Mouse (Mus musculus): ENCODE measurements around the gene Carnmt1.
A peak's percentile ranks its signal among the peaks of the same experiment; 100 is the strongest.

Carnmt1 gene

GRCm38 (mm10) chr19:18670608-18671007 lies at the start of gene Carnmt1:
Carnmt1 (plus strand) TSS chr19:18670764.
- peak; percentile 94 for DNase-seq (ENCODE audit: low read depth, low spot score)

DNA sequence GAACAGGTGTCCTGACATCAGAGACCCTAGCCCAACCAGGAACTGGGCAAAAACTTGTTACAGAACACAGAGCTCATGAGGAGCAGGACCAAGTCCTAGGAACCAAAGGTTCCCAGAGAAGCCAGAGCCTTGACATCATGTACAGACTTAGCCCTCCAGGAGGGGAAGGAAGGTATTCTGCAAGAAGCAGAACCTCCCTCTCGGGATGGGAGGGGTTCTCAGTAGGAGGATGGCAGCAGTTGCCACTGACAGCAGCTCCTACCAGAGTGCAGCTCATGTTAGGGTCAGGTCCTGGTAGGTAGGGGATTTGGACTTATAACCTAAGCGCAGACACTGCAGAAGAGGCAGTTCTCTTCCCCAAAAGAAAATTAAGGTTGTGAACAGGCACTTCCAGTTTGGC lies 46.7 kb upstream of the Carnmt1 start:
- DNase-seq (ENCODE audit: low read depth, low spot score), result no peak

- no peak for DNase-seq (ENCODE audit: low read depth, low spot score)
Measured at GRCm38 (mm10) chr19:18629589-18629988, 41.0 kb upstream of the Carnmt1 start.

DNA sequence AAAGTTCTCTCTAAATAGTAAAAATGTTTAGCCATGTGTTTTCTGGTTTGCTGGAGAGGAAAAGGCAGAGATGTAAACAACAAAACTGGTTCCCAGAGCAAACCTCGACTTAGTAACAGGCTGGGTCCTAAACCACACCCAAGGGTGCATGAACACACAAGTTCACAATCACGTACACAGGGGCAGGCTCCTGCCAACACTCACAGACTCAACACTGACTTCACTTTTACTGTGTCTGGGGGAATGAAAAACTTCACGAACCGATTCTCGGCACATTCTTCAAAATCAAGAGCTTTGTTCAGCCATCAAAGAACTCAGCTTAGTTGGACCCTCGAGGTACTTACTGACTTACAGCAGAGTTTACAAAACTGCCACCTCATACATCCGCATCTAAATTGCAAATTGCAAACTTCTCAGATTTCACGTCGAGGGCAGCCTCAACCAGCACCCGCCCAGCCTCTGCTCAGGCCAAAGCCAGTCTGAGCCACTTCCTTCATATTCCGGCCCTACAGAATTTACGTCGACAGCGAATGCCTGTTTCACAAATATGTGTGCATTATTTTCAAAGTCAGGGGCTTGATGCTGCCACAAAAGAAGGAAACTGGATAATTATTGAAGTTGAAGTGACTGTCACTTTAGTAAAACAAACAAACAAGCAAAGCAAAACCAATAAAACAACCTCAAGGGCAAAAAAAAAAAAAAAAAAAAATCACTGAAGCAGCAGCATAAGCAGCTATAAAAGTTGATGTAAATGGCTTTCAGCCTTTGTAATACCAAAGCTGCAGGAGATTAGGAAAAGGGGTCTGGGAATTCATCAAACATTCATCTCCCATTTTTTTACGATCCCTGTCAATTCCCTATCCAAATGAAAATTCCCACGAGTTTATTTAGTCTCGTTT lies 40.1 kb upstream of the Carnmt1 start:
- DNase-seq (ENCODE audit: low read depth, low spot score), result no peak

- DNase-seq (ENCODE audit: low read depth, low spot score), result no peak
Measured at GRCm38 (mm10) chr19:18631161-18631643, 39.4 kb upstream of the Carnmt1 start.

GRCm38 (mm10) chr19:18631644-18632219 lies 38.8 kb upstream of the Carnmt1 start, which contains the start of the genes Ostf1 and Nmrk1:
Ostf1 (minus strand) TSS chr19:18631823.
Nmrk1 (plus strand) TSS chr19:18631950.
- peak; percentile 78 for DNase-seq (ENCODE audit: low read depth, low spot score)

DNA sequence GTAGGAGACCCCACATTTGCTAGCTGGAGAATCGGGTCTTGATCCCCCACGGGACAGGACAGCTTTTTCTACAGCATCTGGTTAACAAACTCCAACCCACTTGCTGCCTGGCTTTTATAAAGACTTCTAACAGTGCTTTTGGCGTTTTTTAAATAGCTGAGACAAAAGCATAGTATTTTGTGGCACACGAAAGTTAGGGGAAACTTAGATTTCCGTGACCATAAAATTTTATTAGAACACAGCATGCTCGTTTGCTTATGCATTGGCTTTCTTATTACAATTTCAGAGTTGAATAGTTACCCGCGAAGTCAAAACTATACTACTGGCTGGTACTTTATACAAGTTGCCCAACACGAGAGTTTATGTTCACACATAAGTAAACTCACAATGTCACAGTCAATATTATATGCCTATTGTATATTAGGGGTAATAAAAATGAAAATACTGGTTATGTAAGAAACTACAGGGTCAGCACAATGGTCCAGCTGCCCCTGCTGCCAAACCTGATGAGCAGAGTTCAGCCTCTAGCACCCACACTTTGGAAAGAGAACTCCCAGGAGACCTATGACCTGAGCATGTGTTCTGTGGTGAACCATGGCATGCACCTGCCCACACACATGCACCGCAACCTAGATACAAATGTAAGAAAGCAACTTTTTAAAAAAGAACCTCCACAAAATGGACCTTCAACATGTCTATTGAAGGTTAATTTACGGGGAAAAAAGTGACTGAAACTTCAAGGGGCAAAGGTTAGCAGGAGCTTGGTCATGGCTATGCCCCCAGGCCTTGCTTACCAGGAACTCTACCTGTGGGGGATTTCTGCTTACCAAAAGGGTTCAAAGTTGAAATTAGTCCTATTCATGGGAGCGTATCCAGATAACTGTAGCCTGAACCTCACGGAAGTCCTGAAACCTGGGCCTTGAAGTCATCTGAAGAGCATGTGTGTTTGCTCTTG lies 38.1 kb upstream of the Carnmt1 start:
- DNase-seq (ENCODE audit: low read depth, low spot score), result no peak

GRCm38 (mm10) chr19:18637954-18638353 lies 32.6 kb upstream of the Carnmt1 start:
- DNase-seq (ENCODE audit: low read depth, low spot score), result no peak

DNA sequence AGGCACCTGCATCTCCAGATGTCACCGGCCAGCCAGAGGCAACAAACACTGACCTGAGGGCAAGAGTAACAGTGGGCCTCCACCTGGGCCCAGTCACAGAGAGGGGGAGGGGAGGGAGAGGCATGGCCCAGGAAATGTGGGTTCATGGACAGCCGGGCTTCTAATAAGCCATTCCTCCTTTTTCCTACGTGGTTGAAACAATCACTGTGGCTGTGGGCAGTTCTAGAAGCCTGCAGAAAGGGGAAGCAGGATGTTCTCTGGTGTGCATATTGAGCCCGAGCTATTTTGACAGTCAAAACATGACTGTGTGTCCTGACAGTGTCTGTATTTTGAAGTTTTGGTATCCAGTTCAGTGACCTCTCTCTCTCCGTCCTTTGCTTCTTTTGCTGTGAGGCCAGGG lies 31.6 kb upstream of the Carnmt1 start:
- DNase-seq (ENCODE audit: low read depth, low spot score), result no peak

GRCm38 (mm10) chr19:18639552-18639951 lies 31.0 kb upstream of the Carnmt1 start:
- DNase-seq (ENCODE audit: low read depth, low spot score), result no peak

- DNase-seq (ENCODE audit: low read depth, low spot score), result no peak
Measured at GRCm38 (mm10) chr19:18641001-18641400, 29.6 kb upstream of the Carnmt1 start.

GRCm38 (mm10) chr19:18643411-18643810 lies 27.2 kb upstream of the Carnmt1 start:
- DNase-seq (ENCODE audit: low read depth, low spot score), result no peak

GRCm38 (mm10) chr19:18644084-18644483 lies 26.5 kb upstream of the Carnmt1 start:
- no peak for DNase-seq (ENCODE audit: low read depth, low spot score)

GRCm38 (mm10) chr19:18646397-18646796 lies 24.2 kb upstream of the Carnmt1 start:
- DNase-seq (ENCODE audit: low read depth, low spot score), result no peak

DNA sequence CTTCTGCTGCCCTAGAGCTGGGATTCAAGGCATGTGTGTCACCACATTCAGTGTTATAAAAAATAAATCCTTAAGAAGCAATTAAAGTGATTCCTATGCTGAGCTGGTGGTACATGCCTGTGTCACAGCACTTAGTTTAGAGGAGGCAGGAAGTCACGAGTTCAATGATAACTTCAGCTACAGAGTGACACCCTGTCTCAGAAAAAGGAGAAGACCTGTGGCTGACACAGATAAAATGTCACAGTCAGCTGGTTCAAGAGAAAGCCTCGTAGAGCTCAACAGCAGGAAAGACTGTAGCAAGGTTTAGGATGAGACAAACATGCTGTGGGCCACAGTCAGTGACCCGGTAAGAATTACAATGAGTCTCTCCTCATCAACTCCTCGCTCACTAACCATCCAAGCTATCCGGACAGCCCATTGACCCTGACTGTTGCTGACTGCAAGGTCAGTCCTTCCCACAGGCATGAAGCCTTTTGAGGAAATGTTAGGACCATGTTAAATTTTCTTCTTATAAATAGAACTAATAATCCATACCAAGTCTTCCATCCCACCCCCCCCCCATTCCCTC lies 23.6 kb upstream of the Carnmt1 start:
- no peak for DNase-seq (ENCODE audit: low read depth, low spot score)

DNA sequence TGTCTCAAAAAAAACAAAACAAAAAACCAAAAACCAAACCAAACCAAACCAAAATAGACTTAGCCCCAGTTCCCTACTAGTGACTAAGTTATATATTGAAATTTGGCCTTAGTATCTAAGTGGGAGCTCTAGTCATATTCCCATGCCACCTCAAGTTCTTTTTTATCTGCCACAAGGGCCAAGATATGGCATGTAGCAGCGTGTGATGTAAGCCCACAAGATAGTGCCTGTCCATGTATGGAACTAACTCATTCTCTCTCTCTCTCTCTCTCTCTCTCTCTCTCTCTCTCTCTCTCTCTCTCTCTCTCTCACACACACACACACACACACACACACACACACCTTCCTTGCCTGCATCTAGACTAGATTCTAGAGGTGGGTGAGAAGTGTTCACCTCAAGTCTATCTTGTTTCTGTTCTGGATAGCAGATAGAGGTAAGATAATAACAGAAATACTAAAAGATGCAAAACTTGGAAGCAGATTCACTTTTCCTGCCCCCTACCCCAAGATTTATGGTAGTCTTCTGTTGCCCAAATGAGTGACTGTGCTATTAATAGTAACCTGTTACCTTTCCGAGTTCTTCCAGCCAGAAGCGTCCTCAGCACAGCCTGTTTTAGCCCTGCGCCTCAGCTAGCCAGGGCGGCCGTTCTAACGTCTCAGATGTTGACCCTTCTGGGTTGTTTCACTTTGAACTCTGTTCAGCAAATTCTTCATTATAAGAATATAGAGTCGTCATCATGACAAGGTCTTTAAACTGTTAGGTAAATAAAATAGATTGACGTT lies 22.6 kb upstream of the Carnmt1 start:
- DNase-seq (ENCODE audit: low read depth, low spot score), result no peak

GRCm38 (mm10) chr19:18648558-18648945 lies 22.0 kb upstream of the Carnmt1 start:
- no peak for DNase-seq (ENCODE audit: low read depth, low spot score)

GRCm38 (mm10) chr19:18649955-18650354 lies 20.6 kb upstream of the Carnmt1 start:
- no peak for DNase-seq (ENCODE audit: low read depth, low spot score)

DNA sequence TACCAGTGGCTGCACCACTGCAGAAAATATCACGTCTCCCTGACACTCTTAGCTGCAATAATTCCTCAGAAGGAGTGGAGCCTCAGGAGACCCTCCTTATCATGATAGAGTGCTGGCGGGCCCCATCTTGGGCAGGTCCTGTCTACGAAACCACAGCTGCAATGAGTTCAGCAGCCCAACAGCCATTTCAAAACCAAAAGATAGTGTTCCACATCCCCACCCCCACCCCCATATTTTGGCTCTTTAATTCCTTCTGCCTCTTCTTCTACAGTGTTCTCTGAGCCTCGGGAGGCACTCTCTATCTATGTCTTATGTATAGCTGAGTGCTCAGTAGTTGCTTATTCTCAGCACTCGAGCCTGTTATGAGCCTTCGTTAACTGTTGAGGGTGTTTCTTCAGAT lies 20.1 kb upstream of the Carnmt1 start:
- DNase-seq (ENCODE audit: low read depth, low spot score), result no peak

DNA sequence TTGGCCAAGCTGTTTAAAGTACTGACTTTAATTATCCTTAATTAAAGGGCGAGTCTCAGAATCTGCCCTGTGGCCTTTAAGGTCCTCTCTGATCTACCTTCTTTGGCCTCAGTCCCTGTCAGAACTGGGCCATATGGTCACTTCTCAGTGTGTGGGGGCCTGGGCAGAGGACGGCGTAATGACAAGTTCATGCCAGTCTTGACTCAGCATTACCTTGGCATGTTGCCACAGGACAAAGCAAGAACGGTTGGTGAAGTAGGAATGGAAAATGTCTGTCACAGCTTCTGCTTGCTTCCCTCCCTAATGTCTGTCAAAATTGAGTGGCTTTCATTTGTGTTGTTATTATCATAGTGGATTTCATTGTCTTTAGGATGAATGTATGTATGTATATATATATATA lies 18.0 kb upstream of the Carnmt1 start:
- no peak for DNase-seq (ENCODE audit: low read depth, low spot score)

DNA sequence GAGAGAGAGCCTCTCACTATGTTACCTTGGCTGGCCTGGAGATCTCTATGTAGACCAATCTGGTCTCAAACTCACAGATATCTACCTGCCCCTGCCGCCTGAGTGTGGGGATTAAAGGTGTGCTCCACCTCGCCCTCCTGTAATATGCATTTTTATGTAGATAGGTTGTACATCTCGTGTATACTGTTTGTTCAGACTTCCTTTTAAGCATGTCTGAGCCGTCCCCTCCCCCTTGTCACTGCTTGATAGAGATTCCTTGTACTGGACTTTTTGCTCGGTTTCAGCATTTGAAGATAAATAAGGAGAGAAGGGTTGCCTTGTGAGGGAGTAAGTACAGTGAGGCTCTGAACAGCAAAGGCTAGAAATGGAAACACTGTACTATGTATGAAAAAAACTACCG lies 17.5 kb upstream of the Carnmt1 start:
- no peak for DNase-seq (ENCODE audit: low read depth, low spot score)

Data from WW6 (cell line).